Mouse (Mus musculus) liver, postnatal 0 days (tissue): Measurements from ENCODE around the gene Mpv17l2.
A peak's percentile ranks its signal among the peaks of the same experiment; 100 is the strongest.

Experiments used
- CTCF ChIP-seq: sonication (generic); IDR thresholded peaks from 2 replicates; pipeline ENCODE4 v1.5.1; 2016; ENCODE audit warnings: antibody characterized with exemption, low read depth
- EP300 ChIP-seq: IDR thresholded peaks from 2 replicates; pipeline ENCODE4 v1.6.1; 2016; ENCODE audit warnings: antibody characterized with exemption, low read depth, mild to moderate bottlenecking

GRCm38 (mm10) chr8:70718297-70718696, 42.4 kb downstream of the Mpv17l2 start, which contains the start of gene Gm3336:
- TF ChIP-seq CTCF (peak; percentile 97), EP300 (no peak)
